Mouse (Mus musculus) embryonic facial prominence, embryonic 11.5 days (tissue): ENCODE measurements around the gene Vmn1r231. TPM values are rescaled to one million over a fixed set of nuclear protein-coding genes. Genes with fewer than 3 reads are reported as not detected.

ENCODE experiments used
- polyA plus RNA-seq: library from polyadenylated mRNA; unstranded; fragments of >200 nt; fragmentation: Nextera tagmentation; extraction: Ambion mirVana; gene quantifications from 2 replicates; pipeline ENCODE4 v1.2.1, GENCODE M21; 2014

Vmn1r231 gene
- polyA plus RNA-seq, 1 experiment from 2014 or later = not detected

Other genes with a start within 250 kb of the Vmn1r231 start
- not detected in 2 replicates for gene Vmn1r226, start 222.2 kb downstream of the Vmn1r231 start, polyA plus RNA-seq
- not detected in 2 replicates for gene Vmn1r227, start 175.2 kb downstream of the Vmn1r231 start, polyA plus RNA-seq
- not detected in 2 replicates for gene Vmn1r228, start 118.9 kb downstream of the Vmn1r231 start, polyA plus RNA-seq
- not detected in 2 replicates for gene Vmn1r229, start 93.5 kb downstream of the Vmn1r231 start, polyA plus RNA-seq
- not detected in 2 replicates for gene Vmn1r230, start 64.6 kb downstream of the Vmn1r231 start, polyA plus RNA-seq
- not detected in 2 replicates for gene Vmn1r232, start 14.6 kb upstream of the Vmn1r231 start, polyA plus RNA-seq
- 441 and 476 TPM in 2 replicates for gene Ppp2r1a, start 40.2 kb upstream of the Vmn1r231 start, polyA plus RNA-seq
- not detected in 2 replicates for gene Vmn1r233, start 91.4 kb upstream of the Vmn1r231 start, polyA plus RNA-seq
- gene Zfp160, start 103.8 kb upstream of the Vmn1r231 start, polyA plus RNA-seq = 18.8 and 19.1 TPM in 2 replicates